Mouse (Mus musculus): ENCODE data around the gene Sgf29. TPM values are rescaled to one million over a fixed set of nuclear protein-coding genes. Genes with fewer than 3 reads are reported as not detected.
A peak's percentile ranks its signal among the peaks of the same experiment; 100 is the strongest.

Gene Sgf29
- total and polyA plus RNA-seq, 2 experiments from 2014 or later = 22.8 to 59.6 TPM

DNA sequence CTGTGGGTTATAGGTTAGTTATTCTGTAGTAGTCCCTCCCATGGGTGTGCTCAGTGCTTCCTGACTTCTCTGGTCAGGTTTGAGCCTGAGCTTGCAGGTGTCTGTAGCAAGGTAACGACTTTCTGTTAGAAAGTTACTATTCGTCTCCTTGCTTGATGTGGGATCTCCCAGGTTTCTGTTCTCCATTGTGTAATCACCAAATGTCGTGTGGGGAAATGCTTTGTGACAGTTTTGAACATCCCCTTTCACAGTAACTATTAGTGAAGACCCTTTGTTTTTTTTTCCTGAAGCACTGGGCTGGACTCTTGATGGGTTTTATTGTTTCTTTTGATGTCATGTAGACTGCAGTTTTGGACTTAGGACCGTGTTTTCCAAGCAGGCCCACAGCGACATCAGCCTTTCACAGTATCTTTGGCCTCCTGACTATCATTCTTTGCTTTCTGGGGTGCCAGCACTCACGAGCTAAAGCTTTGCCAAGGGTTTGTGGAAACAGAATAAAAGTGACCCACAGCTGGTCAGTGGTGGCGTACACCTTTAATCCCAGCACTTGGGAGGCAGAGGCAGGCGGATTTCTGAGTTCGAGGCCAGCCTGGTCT, 18.5 kb downstream of the Sgf29 start:
- TF ChIP-seq CTCF (IDR thresholded peaks at IDR 0.05; ENCODE audit: low read depth) = no peak
- Histone ChIP-seq H3K27ac (ENCODE audit: low read depth, low read length) (no peak overlapping the region), H3K4me1 (ENCODE audit: insufficient read depth) (no peaks in the 10 kb centered on the region), H3K9ac (no peak overlapping the region), H3K4me2 (ENCODE audit: low read depth) (no peak overlapping the region), H3K27me3 (ENCODE audit: insufficient read depth, low read length) (no peaks in the 10 kb centered on the region), H3K4me3 (ENCODE audit: low read depth, low read length) (no peak overlapping the region), H3K36me3 (ENCODE audit: insufficient read depth) (peaks cover 43% of the 10 kb centered on the region), H3K9me3 (ENCODE audit: low read length) (no peaks in the 10 kb centered on the region)
- DNase-seq = no peak
- no peak for ATAC-seq
- WGBS = 85% methylated on average over 9 of the region's 9 CpGs

DNA sequence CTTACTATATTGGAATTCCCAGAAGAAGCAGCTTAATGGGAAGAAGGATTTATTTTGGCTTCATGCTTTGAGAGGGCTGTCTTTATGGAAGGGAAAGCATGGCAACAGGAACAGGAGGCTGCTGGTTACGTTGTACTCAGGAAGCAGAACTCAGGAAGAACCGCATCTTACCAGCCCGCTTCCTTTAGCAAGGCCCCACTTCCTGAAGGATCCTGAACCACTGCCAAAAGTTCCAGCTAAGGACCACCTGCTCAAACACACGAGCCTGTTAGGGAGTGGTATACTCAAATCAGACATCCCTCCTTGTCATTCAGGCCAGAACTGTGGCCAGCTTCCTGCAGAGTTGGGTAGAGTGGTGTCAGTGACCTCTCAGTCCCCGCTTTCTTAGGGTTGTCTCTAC, 19.3 kb downstream of the Sgf29 start:
- peaks cover 43% of the 10 kb centered on the region for H3K36me3 ChIP-seq (ENCODE audit: insufficient read depth)
- H3K4me2 ChIP-seq (ENCODE audit: low read depth) = no peak overlapping the region
- H3K4me1 ChIP-seq (ENCODE audit: insufficient read depth) = no peaks in the 10 kb centered on the region
- H3K9me3 ChIP-seq (ENCODE audit: low read length) = no peaks in the 10 kb centered on the region
- no peak overlapping the region for H3K27ac ChIP-seq (ENCODE audit: low read depth, low read length)
- no peak for TF ChIP-seq CTCF (IDR thresholded peaks at IDR 0.05; ENCODE audit: low read depth)
- H3K27me3 ChIP-seq (ENCODE audit: insufficient read depth, low read length) = no peaks in the 10 kb centered on the region
- H3K4me3 ChIP-seq (ENCODE audit: low read depth, low read length) = no peak overlapping the region
- ATAC-seq (no peak), DNase-seq (no peak)
- 64% methylated on average over 5 of the region's 5 CpGs for WGBS
- no peak overlapping the region for H3K9ac ChIP-seq

DNA sequence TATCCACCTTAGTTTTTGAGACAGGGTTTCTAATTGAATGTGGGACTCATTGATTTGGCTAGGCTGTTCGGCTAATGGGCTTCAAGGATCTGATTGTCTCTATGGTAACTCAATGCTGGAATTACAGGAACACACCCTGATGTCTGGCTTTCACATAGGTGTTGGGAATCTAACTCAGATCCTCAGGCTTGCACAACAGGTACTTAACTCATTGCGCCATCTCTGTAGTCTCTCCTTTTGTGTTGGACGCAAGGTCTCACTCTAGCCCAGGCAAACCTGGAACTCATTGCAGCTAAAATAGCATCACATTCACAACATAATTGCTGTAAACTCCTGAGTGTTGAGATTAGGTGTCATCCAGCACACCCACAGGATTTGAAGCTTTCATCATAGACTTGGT, 21.0 kb downstream of the Sgf29 start:
- Histone ChIP-seq H3K4me2 (ENCODE audit: low read depth) (no peak overlapping the region), H3K9ac (no peak overlapping the region), H3K9me3 (ENCODE audit: low read length) (no peaks in the 10 kb centered on the region), H3K27me3 (ENCODE audit: insufficient read depth, low read length) (no peaks in the 10 kb centered on the region), H3K4me1 (ENCODE audit: insufficient read depth) (no peaks in the 10 kb centered on the region), H3K36me3 (ENCODE audit: insufficient read depth) (peaks cover 32% of the 10 kb centered on the region), H3K27ac (ENCODE audit: low read depth, low read length) (no peak overlapping the region), H3K4me3 (ENCODE audit: low read depth, low read length) (no peak overlapping the region)
- ATAC-seq (no peak), DNase-seq (no peak)
- no peak for TF ChIP-seq CTCF (IDR thresholded peaks at IDR 0.05; ENCODE audit: low read depth)
- 91% methylated on average over 3 of the region's 3 CpGs for WGBS

DNA sequence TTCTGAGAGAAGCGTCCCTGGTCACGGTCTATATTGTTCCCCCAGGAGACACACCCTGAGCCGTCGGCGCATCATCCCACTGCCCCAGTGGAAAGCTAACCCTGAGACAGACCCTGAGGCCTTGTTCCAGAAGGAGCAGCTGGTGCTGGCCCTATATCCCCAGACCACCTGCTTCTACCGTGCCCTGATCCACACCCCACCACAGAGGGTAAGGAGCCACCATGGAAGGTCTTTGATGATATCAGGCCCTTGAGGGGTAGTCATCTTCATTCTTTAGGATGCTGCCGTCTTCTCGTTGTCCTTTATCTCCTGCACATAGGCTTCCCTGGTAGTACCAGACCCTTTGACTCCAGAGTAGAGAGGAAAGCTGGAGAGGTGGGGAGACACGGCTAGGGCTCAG, 23.0 kb downstream of the Sgf29 start:
- ATAC-seq = no peak
- H3K4me1 ChIP-seq (ENCODE audit: insufficient read depth) = no peaks in the 10 kb centered on the region
- H3K36me3 ChIP-seq (ENCODE audit: insufficient read depth) = peaks cover 23% of the 10 kb centered on the region
- no peak overlapping the region for H3K9ac ChIP-seq
- no peak overlapping the region for H3K4me3 ChIP-seq (ENCODE audit: low read depth, low read length)
- WGBS = 97% methylated on average over 9 of the region's 9 CpGs
- H3K4me2 ChIP-seq (ENCODE audit: low read depth) = no peak overlapping the region
- no peak for TF ChIP-seq CTCF (IDR thresholded peaks at IDR 0.05; ENCODE audit: low read depth)
- H3K9me3 ChIP-seq (ENCODE audit: low read length) = no peaks in the 10 kb centered on the region
- DNase-seq = no peak
- no peaks in the 10 kb centered on the region for H3K27me3 ChIP-seq (ENCODE audit: insufficient read depth, low read length)
- H3K27ac ChIP-seq (ENCODE audit: low read depth, low read length) = no peak overlapping the region

DNA sequence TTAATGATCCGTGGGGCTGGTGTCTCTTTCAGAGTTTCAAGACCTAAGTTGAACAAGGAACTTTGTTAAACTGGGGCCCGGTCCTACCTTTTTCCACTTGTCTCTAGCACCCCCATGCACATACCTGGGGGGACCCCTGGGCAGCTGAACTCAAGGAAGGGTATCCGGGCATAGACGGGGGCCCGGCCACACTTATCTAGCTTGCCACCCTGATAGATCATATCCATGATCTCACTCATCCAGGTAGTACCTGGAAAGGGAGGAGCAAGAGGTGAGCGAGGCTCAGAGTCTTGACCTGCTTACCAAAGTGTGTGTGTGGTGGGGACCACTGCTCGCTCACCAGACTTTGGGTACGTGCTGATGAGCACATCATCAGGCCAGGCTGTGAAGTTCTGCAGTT, 26.0 kb downstream of the Sgf29 start:
- Histone ChIP-seq H3K27ac (ENCODE audit: low read depth, low read length) (no peak overlapping the region), H3K27me3 (ENCODE audit: insufficient read depth, low read length) (no peaks in the 10 kb centered on the region), H3K4me2 (ENCODE audit: low read depth) (no peak overlapping the region), H3K4me1 (ENCODE audit: insufficient read depth) (no peaks in the 10 kb centered on the region), H3K9me3 (ENCODE audit: low read length) (no peaks in the 10 kb centered on the region), H3K9ac (no peak overlapping the region), H3K36me3 (ENCODE audit: insufficient read depth) (peaks cover 29% of the 10 kb centered on the region), H3K4me3 (ENCODE audit: low read depth, low read length) (no peak overlapping the region)
- no peak for DNase-seq
- 97% methylated on average over 8 of the region's 8 CpGs for WGBS
- TF ChIP-seq CTCF (IDR thresholded peaks at IDR 0.05; ENCODE audit: low read depth) = no peak
- no peak for ATAC-seq

DNA sequence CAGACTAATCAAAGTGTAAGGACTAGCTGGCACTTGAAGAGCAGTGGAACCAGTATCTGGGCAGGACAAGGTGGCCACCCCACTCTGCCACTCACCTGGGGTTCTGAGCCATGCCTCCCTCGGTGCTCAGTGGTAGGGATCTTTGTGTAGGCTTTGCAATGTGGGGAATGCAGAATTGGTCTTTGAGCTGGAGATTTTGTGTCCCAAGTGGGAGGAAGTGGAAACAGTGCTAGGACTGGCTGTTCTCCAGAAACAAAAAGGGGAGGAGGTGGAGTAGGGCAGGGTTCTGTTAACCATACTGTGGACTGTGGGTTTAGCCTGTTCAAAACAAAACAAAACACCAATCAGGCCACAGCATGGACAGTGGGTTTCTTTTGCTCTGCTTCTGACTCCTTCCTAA, 27.1 kb downstream of the Sgf29 start, which contains the start of gene Sult1a1:
Gene Sult1a1 (minus strand): TSS at position 226 of the 400 bp plus-strand sequence.
- no peaks in the 10 kb centered on the region for H3K4me1 ChIP-seq (ENCODE audit: insufficient read depth)
- H3K27ac ChIP-seq (ENCODE audit: low read depth, low read length) = peak within 1 kb of the TSS; percentile 40; the same call in 1 of the 2 replicates
- H3K4me2 ChIP-seq (ENCODE audit: low read depth) = no peak within 1 kb of the TSS
- H3K27me3 ChIP-seq (ENCODE audit: insufficient read depth, low read length) = no peaks in the 10 kb centered on the region
- no peak within 1 kb of the TSS for H3K4me3 ChIP-seq (ENCODE audit: low read depth, low read length)
- DNase-seq = no peak
- no peaks in the 10 kb centered on the region for H3K9me3 ChIP-seq (ENCODE audit: low read length)
- H3K9ac ChIP-seq = no peak within 1 kb of the TSS
- 62% methylated on average over 1 of the region's 1 CpGs for WGBS
- ATAC-seq = no peak
- H3K36me3 ChIP-seq (ENCODE audit: insufficient read depth) = peaks cover 21% of the 10 kb centered on the region
- TF ChIP-seq CTCF (IDR thresholded peaks at IDR 0.05; ENCODE audit: low read depth) = no peak

DNA sequence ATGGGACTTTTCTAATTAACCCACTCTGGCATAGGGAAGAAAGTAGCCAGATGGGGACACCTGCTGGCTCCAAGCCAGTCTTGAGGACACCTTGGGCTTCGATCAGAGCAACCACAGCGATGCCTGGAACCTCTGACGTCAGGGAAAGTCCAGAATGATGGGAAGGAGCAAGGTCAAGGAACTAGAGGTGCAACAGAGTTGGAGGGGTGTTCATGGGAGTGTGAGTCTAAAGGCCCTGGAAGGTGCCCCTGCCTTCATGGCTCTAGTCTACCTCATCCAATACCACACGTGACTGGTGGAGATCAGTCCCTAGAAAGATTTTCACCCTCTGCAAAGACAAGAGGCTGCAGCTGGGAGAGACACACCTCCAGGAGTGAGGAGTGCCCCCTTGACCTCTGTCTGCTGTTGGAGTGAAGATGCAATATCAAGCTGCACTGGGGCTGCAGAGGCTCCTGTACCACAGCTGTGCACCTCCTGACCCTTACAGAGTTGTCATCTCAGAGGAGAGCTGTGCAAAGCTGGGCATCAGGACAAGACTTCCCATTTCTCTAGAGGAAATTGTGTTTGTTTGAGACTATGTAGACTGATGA, 27.6 kb downstream of the Sgf29 start:
- Histone ChIP-seq H3K36me3 (ENCODE audit: insufficient read depth) (peaks cover 17% of the 10 kb centered on the region), H3K9me3 (ENCODE audit: low read length) (no peaks in the 10 kb centered on the region), H3K4me2 (ENCODE audit: low read depth) (no peak overlapping the region), H3K27ac (ENCODE audit: low read depth, low read length) (no peak overlapping the region), H3K9ac (no peak overlapping the region), H3K4me1 (ENCODE audit: insufficient read depth) (no peaks in the 10 kb centered on the region), H3K27me3 (ENCODE audit: insufficient read depth, low read length) (no peaks in the 10 kb centered on the region), H3K4me3 (ENCODE audit: low read depth, low read length) (no peak overlapping the region)
- no peak for ATAC-seq
- no peak for DNase-seq
- 76% methylated on average over 4 of the region's 4 CpGs for WGBS
- no peak for TF ChIP-seq CTCF (IDR thresholded peaks at IDR 0.05; ENCODE audit: low read depth)
